Mouse (Mus musculus): ENCODE measurements at regions not wholly inside any gene's neighbourhood (a gene's known extent, or its start where the extent isn't known, plus 50 kb on each side); places are given as distances from the start of the nearest gene placed in this dataset.

GRCm38 (mm10) chr9:122556051-122556450, 191.1 kb upstream of the Topaz1 start:
- no peak for TF ChIP-seq CTCF (conservative IDR thresholded peaks at IDR 0.05; ENCODE audit: insufficient read depth, insufficient read length, low read depth, low read length)
- TF ChIP-seq POLR2A (IDR thresholded peaks at IDR 0.05; ENCODE audit: low read depth, low read length): no peak

Data from kidney, adult 2 months (tissue).